Mouse (Mus musculus): Measurements from ENCODE around the gene Krtap19-4. TPM values are rescaled to one million over a fixed set of nuclear protein-coding genes. Genes with fewer than 3 reads are reported as not detected.

Krtap19-4 gene
- not detected in 4 replicates for total RNA-seq (2023; ENCODE audit: inconsistent age)

DNA sequence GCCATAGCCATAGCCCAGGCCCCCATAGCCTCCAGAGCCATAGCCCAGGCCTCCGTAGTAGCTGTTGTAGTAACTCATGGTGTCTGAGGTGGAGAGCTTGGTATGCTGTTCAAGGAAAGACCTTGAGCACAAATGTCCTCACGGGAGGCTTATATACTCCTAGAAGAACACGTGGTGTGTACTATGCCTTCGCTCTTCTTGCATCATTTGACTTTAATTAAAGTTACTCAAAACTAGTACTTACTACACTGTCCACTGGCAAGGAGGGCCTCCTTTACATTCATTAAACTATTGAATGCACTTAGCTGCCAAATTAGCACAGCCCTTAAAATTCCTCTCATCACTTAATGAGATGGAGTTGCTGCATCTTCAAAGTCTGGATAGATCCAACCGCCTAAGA lies at the start of gene Krtap19-4:
Gene Krtap19-4, minus strand, starts transcription at position 101 of the 400 bp plus-strand sequence.

GRCm38 (mm10) chr16:88932165-88932564 lies 47.3 kb upstream of the Krtap19-4 start, which contains the start of gene Krtap19-9b:
Gene Krtap19-9b, minus strand, starts transcription at chr16:88932265.

GRCm38 (mm10) chr16:88896357-88896756 lies 11.5 kb upstream of the Krtap19-4 start, which contains the start of gene Krtap19-5:
Gene Krtap19-5, minus strand, starts transcription at chr16:88896457.

DNA sequence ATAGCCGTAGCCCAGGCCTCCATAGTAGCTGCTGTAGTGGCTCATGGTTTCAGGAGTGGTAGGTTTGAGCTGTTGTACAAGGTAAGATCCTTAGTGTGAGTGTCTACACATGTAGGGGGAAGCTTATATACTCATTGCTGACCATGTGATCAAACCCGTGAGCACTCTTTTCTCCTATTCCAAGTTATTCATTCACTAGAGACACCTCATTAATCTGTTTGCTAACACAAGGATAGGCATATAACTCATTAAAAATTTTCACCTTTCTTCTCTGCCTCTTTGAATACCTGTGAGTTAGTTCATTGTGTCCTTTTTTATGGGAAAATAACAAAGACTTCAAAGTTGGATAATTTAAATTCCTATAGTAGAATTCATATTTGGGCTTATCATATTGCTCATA lies 7.0 kb downstream of the Krtap19-4 start, which contains the start of gene Krtap19-3:
Gene Krtap19-3, minus strand, starts transcription at position 101 of the 400 bp plus-strand sequence.

DNA sequence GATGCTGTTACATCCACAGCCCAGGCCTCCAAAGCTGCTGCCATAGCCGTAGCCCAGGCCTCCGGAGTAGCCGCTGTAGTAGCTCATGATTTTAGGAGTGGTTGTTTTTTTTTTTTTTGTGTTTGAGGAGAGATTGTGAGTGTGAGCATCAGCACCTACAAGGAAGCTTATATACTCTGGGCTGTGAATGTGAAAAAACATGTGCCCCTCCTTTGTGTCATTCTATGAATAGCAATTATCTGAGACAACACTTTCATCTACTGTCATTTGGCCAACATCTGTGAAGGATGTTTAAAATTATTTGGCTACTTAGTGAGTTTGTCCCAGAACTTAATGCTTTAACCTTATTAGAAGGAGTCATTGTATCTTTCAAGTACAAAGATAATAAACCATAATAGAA lies 10.7 kb downstream of the Krtap19-4 start, which contains the start of gene Krtap19-2:
Gene Krtap19-2, minus strand, starts transcription at position 101 of the 400 bp plus-strand sequence.

DNA sequence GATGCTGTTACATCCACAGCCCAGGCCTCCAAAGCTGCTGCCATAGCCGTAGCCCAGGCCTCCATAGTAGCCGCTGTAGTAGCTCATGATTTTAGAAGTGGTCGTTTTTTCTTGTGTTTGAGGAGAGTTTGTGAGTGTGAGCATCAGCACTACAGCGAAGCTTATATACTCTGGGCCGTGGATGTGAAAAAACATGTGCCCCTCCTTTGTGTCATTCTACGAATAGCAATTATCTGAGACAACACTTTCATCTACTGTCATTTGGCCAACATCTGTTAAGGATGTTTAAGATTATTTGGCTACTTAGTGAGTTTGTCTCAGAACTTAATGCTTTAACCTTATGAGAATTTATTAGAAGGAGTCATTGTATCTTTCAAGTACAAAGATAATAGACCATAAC lies 15.6 kb downstream of the Krtap19-4 start, which contains the start of gene Krtap19-1:
Gene Krtap19-1, minus strand, starts transcription at position 101 of the 400 bp plus-strand sequence.

Other genes starting within 250 kb of the Krtap19-4 start
- gene Krtap26-1, start 237.3 kb downstream of the Krtap19-4 start, total RNA-seq (2023; ENCODE audit: inconsistent age) = not detected in 4 replicates
- gene Krtap27-1, start 213.4 kb downstream of the Krtap19-4 start, total RNA-seq (2023; ENCODE audit: inconsistent age) = not detected in 4 replicates
- not detected in 4 replicates for gene 2310061N02Rik, start 177.1 kb downstream of the Krtap19-4 start, total RNA-seq (2023; ENCODE audit: inconsistent age)
- gene Krtap13-1, start 156.2 kb downstream of the Krtap19-4 start, total RNA-seq (2023; ENCODE audit: inconsistent age) = not detected in 4 replicates
- not detected in 4 replicates for gene Krtap13, start 133.5 kb downstream of the Krtap19-4 start, total RNA-seq (2023; ENCODE audit: inconsistent age)
- gene 2310034C09Rik, start 126.2 kb downstream of the Krtap19-4 start, total RNA-seq (2023; ENCODE audit: inconsistent age) = not detected in 4 replicates
- gene 2310057N15Rik, start 110.9 kb downstream of the Krtap19-4 start, total RNA-seq (2023; ENCODE audit: inconsistent age) = not detected in 4 replicates
- not detected in 4 replicates for gene Gm5965, start 107.2 kb downstream of the Krtap19-4 start, total RNA-seq (2023; ENCODE audit: inconsistent age)
- gene Gm20741, start 72.9 kb downstream of the Krtap19-4 start, total RNA-seq (2023; ENCODE audit: inconsistent age) = not detected in 4 replicates
- not detected in 4 replicates for gene Krtap15, start 64.9 kb downstream of the Krtap19-4 start, total RNA-seq (2023; ENCODE audit: inconsistent age)
- gene Krtap14, start 58.9 kb downstream of the Krtap19-4 start, total RNA-seq (2023; ENCODE audit: inconsistent age) = not detected in 4 replicates
- not detected in 4 replicates for gene Krtap19-1, start 15.7 kb downstream of the Krtap19-4 start, total RNA-seq (2023; ENCODE audit: inconsistent age)
- not detected in 4 replicates for gene Krtap19-2, start 10.8 kb downstream of the Krtap19-4 start, total RNA-seq (2023; ENCODE audit: inconsistent age)
- not detected in 4 replicates for gene Krtap19-3, start 7.1 kb downstream of the Krtap19-4 start, total RNA-seq (2023; ENCODE audit: inconsistent age)
- gene Krtap19-5, start 11.4 kb upstream of the Krtap19-4 start, total RNA-seq (2023; ENCODE audit: inconsistent age) = not detected in 4 replicates
- not detected in 4 replicates for gene Krtap19-9b, start 47.2 kb upstream of the Krtap19-4 start, total RNA-seq (2023; ENCODE audit: inconsistent age)
- not detected in 4 replicates for gene Krtap16-3, start 77.8 kb upstream of the Krtap19-4 start, total RNA-seq (2023; ENCODE audit: inconsistent age)
- not detected in 4 replicates for gene Krtap22-2, start 125.7 kb upstream of the Krtap19-4 start, total RNA-seq (2023; ENCODE audit: inconsistent age)
- not detected in 4 replicates for gene Gm10229, start 130.2 kb upstream of the Krtap19-4 start, total RNA-seq (2023; ENCODE audit: inconsistent age)
- gene Krtap6-1, start 146.6 kb upstream of the Krtap19-4 start, total RNA-seq (2023; ENCODE audit: inconsistent age) = not detected in 4 replicates
- not detected in 4 replicates for gene Gm10228, start 156.4 kb upstream of the Krtap19-4 start, total RNA-seq (2023; ENCODE audit: inconsistent age)
- not detected in 4 replicates for gene Krtap6-5, start 162.8 kb upstream of the Krtap19-4 start, total RNA-seq (2023; ENCODE audit: inconsistent age)
- gene 1110025L11Rik, start 178.9 kb upstream of the Krtap19-4 start, total RNA-seq (2023; ENCODE audit: inconsistent age) = not detected in 4 replicates
- not detected in 4 replicates for gene Krtap6-3, start 198.9 kb upstream of the Krtap19-4 start, total RNA-seq (2023; ENCODE audit: inconsistent age)

All from B cell, adult (primary cell).